Mouse (Mus musculus): ENCODE measurements around the gene Foxc2. TPM values are rescaled to one million over a fixed set of nuclear protein-coding genes. Genes with fewer than 3 reads are reported as not detected.
"Not testable (repeated sequence)": the region's sequence is repeated elsewhere in the genome, so short reads cannot be mapped to it uniquely, and the experiment has no call there.

Gene Foxc2
- polyA plus RNA-seq, 1 experiment from 2014 or later = 14.8 TPM

GRCm38 (mm10) chr8:121126191-121126590 is 10.2 kb downstream of the Foxc2 start:
- H3K27ac ChIP-seq = peak overlapping the region; percentile 54; the same call in 1 of the 2 replicates
- H3K4me1 ChIP-seq = peaks cover 68% of the 10 kb centered on the region
- no peaks in the 10 kb centered on the region for H3K9me3 ChIP-seq
- peaks cover 100% of the 10 kb centered on the region for H3K27me3 ChIP-seq (ENCODE audit: insufficient read depth, poor library complexity, severe bottlenecking)
- peaks cover 15% of the 10 kb centered on the region; the same call in 1 of the 2 replicates for H3K36me3 ChIP-seq
- H3K4me3 ChIP-seq = peak overlapping the region; percentile 57
- DNase-seq (ENCODE audit: low spot score) = no peak
- 4% methylated on average over 6 of the region's 6 CpGs for WGBS

- H3K9me3 ChIP-seq = no peaks in the 10 kb centered on the region
- 10% methylated on average over 6 of the region's 6 CpGs for WGBS
- peaks cover 97% of the 10 kb centered on the region for H3K27me3 ChIP-seq (ENCODE audit: insufficient read depth, poor library complexity, severe bottlenecking)
- peaks cover 64% of the 10 kb centered on the region for H3K4me1 ChIP-seq
- peaks cover 12% of the 10 kb centered on the region; the same call in 1 of the 2 replicates for H3K36me3 ChIP-seq
- 0 out of 2 replicates have a peak overlapping the region, but pooled peaks have one; percentile 57 for H3K4me3 ChIP-seq
- DNase-seq (ENCODE audit: low spot score) = no peak
- no peak overlapping the region for H3K27ac ChIP-seq
Measured at GRCm38 (mm10) chr8:121126694-121127093, 10.7 kb downstream of the Foxc2 start.

- 3% methylated on average over 11 of the region's 11 CpGs for WGBS
- H3K27ac ChIP-seq = no peak overlapping the region
- H3K4me3 ChIP-seq = 0 out of 2 replicates have a peak overlapping the region, but pooled peaks have one; percentile 55
- H3K27me3 ChIP-seq (ENCODE audit: insufficient read depth, poor library complexity, severe bottlenecking) = peaks cover 97% of the 10 kb centered on the region
- no peaks in the 10 kb centered on the region for H3K9me3 ChIP-seq
- peaks cover 58% of the 10 kb centered on the region for H3K4me1 ChIP-seq
- peaks cover 11% of the 10 kb centered on the region; the same call in 1 of the 2 replicates for H3K36me3 ChIP-seq
- no peak for DNase-seq (ENCODE audit: low spot score)
Measured at GRCm38 (mm10) chr8:121127291-121127701, 11.3 kb downstream of the Foxc2 start.

GRCm38 (mm10) chr8:121127756-121128375 is 11.9 kb downstream of the Foxc2 start, which contains the start of gene Foxl1:
Gene Foxl1 (plus strand): TSS chr8:121127940.
- Histone ChIP-seq H3K9me3 (no peaks in the 10 kb centered on the region), H3K4me1 (peaks cover 53% of the 10 kb centered on the region), H3K4me3 (peak within 1 kb of the TSS; percentile 55), H3K27ac (peak within 1 kb of the TSS; percentile 86), H3K36me3 (0 out of 2 replicates have a peak, but pooled peaks cover 6% of the 10 kb centered on the region), H3K27me3 (ENCODE audit: insufficient read depth, poor library complexity, severe bottlenecking) (peaks cover 92% of the 10 kb centered on the region)
- DNase-seq (ENCODE audit: low spot score) = no peak
- 2% methylated on average over 41 of the region's 43 CpGs for WGBS

- Histone ChIP-seq H3K4me1 (peaks cover 50% of the 10 kb centered on the region), H3K9me3 (no peaks in the 10 kb centered on the region), H3K36me3 (0 out of 2 replicates have a peak, but pooled peaks cover under 1% of the 10 kb centered on the region), H3K27me3 (ENCODE audit: insufficient read depth, poor library complexity, severe bottlenecking) (peaks cover 92% of the 10 kb centered on the region), H3K4me3 (peak overlapping the region; percentile 55), H3K27ac (peak overlapping the region; percentile 86)
- 4% methylated on average over 55 of the region's 55 CpGs for WGBS
- DNase-seq (ENCODE audit: low spot score) = no peak
Measured at GRCm38 (mm10) chr8:121128531-121129264, 12.7 kb downstream of the Foxc2 start.

GRCm38 (mm10) chr8:121129265-121129940 is 13.4 kb downstream of the Foxc2 start:
- Histone ChIP-seq H3K36me3 (no peaks in the 10 kb centered on the region), H3K27me3 (ENCODE audit: insufficient read depth, poor library complexity, severe bottlenecking) (peaks cover 92% of the 10 kb centered on the region), H3K4me3 (peak overlapping the region; percentile 55; the same call in 1 of the 2 replicates), H3K27ac (peak overlapping the region; percentile 86), H3K4me1 (peaks cover 49% of the 10 kb centered on the region), H3K9me3 (no peaks in the 10 kb centered on the region)
- 21% methylated on average over 16 of the region's 16 CpGs for WGBS
- no peak for DNase-seq (ENCODE audit: low spot score)

GRCm38 (mm10) chr8:121130522-121130921 is 14.6 kb downstream of the Foxc2 start:
- H3K4me1 ChIP-seq = peaks cover 43% of the 10 kb centered on the region
- H3K36me3 ChIP-seq = no peaks in the 10 kb centered on the region
- peaks cover 83% of the 10 kb centered on the region for H3K27me3 ChIP-seq (ENCODE audit: insufficient read depth, poor library complexity, severe bottlenecking)
- H3K9me3 ChIP-seq = no peaks in the 10 kb centered on the region
- 33% methylated on average over 5 of the region's 5 CpGs for WGBS
- no peak for DNase-seq (ENCODE audit: low spot score)
- no peak overlapping the region for H3K27ac ChIP-seq
- H3K4me3 ChIP-seq = no peak overlapping the region

- 63% methylated on average over 5 of the region's 5 CpGs for WGBS
- H3K27me3 ChIP-seq (ENCODE audit: insufficient read depth, poor library complexity, severe bottlenecking) = peaks cover 58% of the 10 kb centered on the region
- H3K4me3 ChIP-seq = no peak overlapping the region
- peaks cover 7% of the 10 kb centered on the region; the same call in 1 of the 2 replicates for H3K36me3 ChIP-seq
- H3K27ac ChIP-seq = no peak overlapping the region
- DNase-seq (ENCODE audit: low spot score) = no peak
- H3K4me1 ChIP-seq = peaks cover 24% of the 10 kb centered on the region
- peaks cover 6% of the 10 kb centered on the region; the same call in 1 of the 2 replicates for H3K9me3 ChIP-seq
Measured at GRCm38 (mm10) chr8:121132961-121133513, 17.1 kb downstream of the Foxc2 start.

- 90% methylated on average over 10 of the region's 10 CpGs for WGBS
- no peak overlapping the region for H3K4me3 ChIP-seq
- peaks cover 6% of the 10 kb centered on the region; the same call in 1 of the 2 replicates for H3K9me3 ChIP-seq
- DNase-seq (ENCODE audit: low spot score) = no peak
- no peak overlapping the region; the same call in 1 of the 2 replicates for H3K27ac ChIP-seq
- H3K27me3 ChIP-seq (ENCODE audit: insufficient read depth, poor library complexity, severe bottlenecking) = peaks cover 47% of the 10 kb centered on the region
- peaks cover 7% of the 10 kb centered on the region; the same call in 1 of the 2 replicates for H3K36me3 ChIP-seq
- H3K4me1 ChIP-seq = peaks cover 13% of the 10 kb centered on the region
Measured at GRCm38 (mm10) chr8:121134102-121134501, 18.1 kb downstream of the Foxc2 start.

- peaks cover 9% of the 10 kb centered on the region for H3K4me1 ChIP-seq
- peaks cover 43% of the 10 kb centered on the region for H3K27me3 ChIP-seq (ENCODE audit: insufficient read depth, poor library complexity, severe bottlenecking)
- H3K4me3 ChIP-seq = no peak overlapping the region
- no peak for DNase-seq (ENCODE audit: low spot score)
- peaks cover 6% of the 10 kb centered on the region; the same call in 1 of the 2 replicates for H3K9me3 ChIP-seq
- H3K36me3 ChIP-seq = peaks cover 7% of the 10 kb centered on the region; the same call in 1 of the 2 replicates
- no peak overlapping the region; the same call in 1 of the 2 replicates for H3K27ac ChIP-seq
- 82% methylated on average over 11 of the region's 11 CpGs for WGBS
Measured at GRCm38 (mm10) chr8:121134512-121134911, 18.5 kb downstream of the Foxc2 start.

- Histone ChIP-seq H3K4me1 (peaks cover 9% of the 10 kb centered on the region; the same call in 1 of the 2 replicates), H3K27ac (no peak overlapping the region), H3K36me3 (peaks cover 7% of the 10 kb centered on the region; the same call in 1 of the 2 replicates), H3K27me3 (ENCODE audit: insufficient read depth, poor library complexity, severe bottlenecking) (peaks cover 26% of the 10 kb centered on the region), H3K4me3 (no peak overlapping the region), H3K9me3 (peaks cover 6% of the 10 kb centered on the region; the same call in 1 of the 2 replicates)
- WGBS = 90% methylated on average over 6 of the region's 6 CpGs
- DNase-seq (ENCODE audit: low spot score) = no peak
Measured at GRCm38 (mm10) chr8:121136856-121137255, 20.9 kb downstream of the Foxc2 start.

GRCm38 (mm10) chr8:121145457-121146134 is 29.6 kb downstream of the Foxc2 start:
- WGBS = 69% methylated on average over 5 of the region's 6 CpGs
- H3K9me3 ChIP-seq; H3K4me3 ChIP-seq; DNase-seq (ENCODE audit: low spot score); H3K36me3 ChIP-seq; H3K27ac ChIP-seq: not testable (repeated sequence)
- peaks cover 46% of the 10 kb centered on the region for H3K27me3 ChIP-seq (ENCODE audit: insufficient read depth, poor library complexity, severe bottlenecking)
- H3K4me1 ChIP-seq = peaks cover 15% of the 10 kb centered on the region

All from heart, embryonic 10.5 days (tissue).